Mouse (Mus musculus) embryonic facial prominence, embryonic 10.5 days (tissue): ENCODE data around the gene Olfr52. TPM values are rescaled to one million over a fixed set of nuclear protein-coding genes. Genes with fewer than 3 reads are reported as not detected.

Source experiments
- polyA plus RNA-seq: library from polyadenylated mRNA; unstranded; fragments of >200 nt; fragmentation: Nextera tagmentation; extraction: Ambion mirVana; gene quantifications from 2 replicates; pipeline ENCODE4 v1.2.1, GENCODE M21; 2016

Olfr52 gene
- polyA plus RNA-seq, 1 experiment from 2014 or later: not detected

Other genes with a start within 250 kb of the Olfr52 start
- not detected in 2 replicates for gene Olfr1028, start 235.2 kb downstream of the Olfr52 start, polyA plus RNA-seq
- gene Olfr1029, start 211.8 kb downstream of the Olfr52 start, polyA plus RNA-seq: not detected in 2 replicates
- not detected in 2 replicates for gene Olfr1030, start 206.4 kb downstream of the Olfr52 start, polyA plus RNA-seq
- gene Olfr1031, start 195.4 kb downstream of the Olfr52 start, polyA plus RNA-seq: not detected in 2 replicates
- gene Olfr1032, start 180.1 kb downstream of the Olfr52 start, polyA plus RNA-seq: not detected in 2 replicates
- gene Olfr1033, start 165.1 kb downstream of the Olfr52 start, polyA plus RNA-seq: not detected in 2 replicates
- not detected in 2 replicates for gene Olfr1034, start 139.8 kb downstream of the Olfr52 start, polyA plus RNA-seq
- not detected in 2 replicates for gene Olfr1036, start 111.7 kb downstream of the Olfr52 start, polyA plus RNA-seq
- not detected in 2 replicates for gene Olfr1037, start 98.3 kb downstream of the Olfr52 start, polyA plus RNA-seq
- gene Olfr1039, start 49.8 kb downstream of the Olfr52 start, polyA plus RNA-seq: not detected in 2 replicates
- gene Olfr1040, start 39.0 kb downstream of the Olfr52 start, polyA plus RNA-seq: not detected in 2 replicates
- gene Olfr1042, start 23.8 kb downstream of the Olfr52 start, polyA plus RNA-seq: not detected in 2 replicates
- not detected in 2 replicates for gene Olfr1043, start 18.2 kb downstream of the Olfr52 start, polyA plus RNA-seq
- gene Olfr1044, start 7.9 kb downstream of the Olfr52 start, polyA plus RNA-seq: not detected in 2 replicates
- not detected in 2 replicates for gene Olfr1045, start 17.3 kb upstream of the Olfr52 start, polyA plus RNA-seq
- not detected in 2 replicates for gene Olfr1046, start 33.6 kb upstream of the Olfr52 start, polyA plus RNA-seq
- not detected in 2 replicates for gene Olfr1047, start 45.7 kb upstream of the Olfr52 start, polyA plus RNA-seq
- gene Olfr1048, start 54.6 kb upstream of the Olfr52 start, polyA plus RNA-seq: not detected in 2 replicates
- gene Olfr1049, start 72.6 kb upstream of the Olfr52 start, polyA plus RNA-seq: not detected in 2 replicates
- gene Olfr1051, start 93.4 kb upstream of the Olfr52 start, polyA plus RNA-seq: not detected in 2 replicates
- not detected in 2 replicates for gene Olfr1052, start 106.8 kb upstream of the Olfr52 start, polyA plus RNA-seq
- gene Olfr1053, start 129.6 kb upstream of the Olfr52 start, polyA plus RNA-seq: not detected in 2 replicates
- gene Olfr1054, start 149.8 kb upstream of the Olfr52 start, polyA plus RNA-seq: not detected in 2 replicates
- gene Olfr1055, start 164.6 kb upstream of the Olfr52 start, polyA plus RNA-seq: not detected in 2 replicates
- not detected in 2 replicates for gene Olfr1056, start 176.8 kb upstream of the Olfr52 start, polyA plus RNA-seq
- gene Olfr1057, start 192.7 kb upstream of the Olfr52 start, polyA plus RNA-seq: not detected in 2 replicates
- gene Olfr1058, start 202.9 kb upstream of the Olfr52 start, polyA plus RNA-seq: not detected in 2 replicates
- not detected in 2 replicates for gene Olfr1061, start 228.4 kb upstream of the Olfr52 start, polyA plus RNA-seq
- gene Olfr1062, start 241.1 kb upstream of the Olfr52 start, polyA plus RNA-seq: not detected in 2 replicates